Mouse (Mus musculus) embryonic facial prominence, embryonic 14.5 days (tissue): Measurements from ENCODE around the gene Daam2. TPM values are rescaled to one million over a fixed set of nuclear protein-coding genes. Genes with fewer than 3 reads are reported as not detected.

Experiments used
- ATAC-seq: fragments of 200-750 bp; cut with Nextera tagmentation; 2 replicates; pipeline ENCODE4 v1.8.0; 2017; ENCODE audit warnings: low read depth, moderate number of reproducible peaks, moderate TSS enrichment
- DNase-seq: peaks from one replicate; pipeline ENCODE4 v3.0.0-alpha.2; 2015; ENCODE audit warnings: low spot score
- H3K27ac ChIP-seq: fragments of 300-500 bp; sonication (generic); replicated peaks from 2 replicates; pipeline ENCODE4 v1.5.1; 2014; ENCODE audit warnings: low read depth, mild to moderate bottlenecking, low read length, moderate library complexity
- H3K27me3 ChIP-seq: fragments of 300-500 bp; sonication (generic); replicated peaks from 2 replicates; pipeline ENCODE4 v1.6.1; 2014; ENCODE audit warnings: low read length; ENCODE audit not compliant: control insufficient read depth, insufficient read depth
- H3K36me3 ChIP-seq: fragments of 300-500 bp; sonication (generic); 2 replicates; pipeline ENCODE4 v1.6.1; 2014; ENCODE audit warnings: low read length, mixed read lengths; ENCODE audit not compliant: control insufficient read depth, insufficient read depth
- H3K4me1 ChIP-seq: fragments of 300-500 bp; sonication (generic); 2 replicates; pipeline ENCODE4 v1.6.1; 2014; ENCODE audit warnings: antibody characterized with exemption, low read length; ENCODE audit not compliant: control insufficient read depth, insufficient read depth
- H3K4me2 ChIP-seq: fragments of 300-500 bp; sonication (generic); 2 replicates; pipeline ENCODE4 v1.6.1; 2014; ENCODE audit warnings: low read depth, mild to moderate bottlenecking, low read length, moderate library complexity, mixed read lengths
- H3K4me3 ChIP-seq: fragments of 300-500 bp; sonication (generic); 2 replicates; pipeline ENCODE4 v1.5.1; 2014; ENCODE audit warnings: low read depth, mild to moderate bottlenecking, low read length
- H3K9ac ChIP-seq: fragments of 300-500 bp; sonication (generic); 2 replicates; pipeline ENCODE4 v1.6.1; 2014; ENCODE audit warnings: low read depth, mild to moderate bottlenecking, low read length, moderate library complexity, mixed read lengths
- H3K9me3 ChIP-seq: fragments of 300-500 bp; sonication (generic); 2 replicates; pipeline ENCODE4 v1.6.1; 2016; ENCODE audit warnings: low read length; ENCODE audit not compliant: control insufficient read depth
- WGBS: fragments of 180-500 bp; shearing (Covaris S2); extraction: QIAGEN DNeasy Blood & Tissue Kit; methylation state at CpG from one replicate; pipeline ENCODE4 v1.1.7; 2014; 5-methylcytosine and 5-hydroxymethylcytosine counted together
- polyA plus RNA-seq: library from polyadenylated mRNA; unstranded; fragments of >200 nt; fragmentation: Nextera tagmentation; extraction: Ambion mirVana; gene quantifications from 2 replicates; pipeline ENCODE4 v1.2.1, GENCODE M21; 2014

The Daam2 gene
- polyA plus RNA-seq, 1 experiment from 2014 or later, result 8.0 TPM

- H3K9me3 ChIP-seq, result no peaks in the 10 kb centered on the region
- no peaks in the 10 kb centered on the region for H3K27me3 ChIP-seq
- no peak overlapping the region for H3K4me3 ChIP-seq
- ATAC-seq, result no peak
- no peak overlapping the region for H3K4me2 ChIP-seq
- 75% methylated on average over 2 of the region's 2 CpGs for WGBS
- DNase-seq, result no peak
- no peak overlapping the region for H3K27ac ChIP-seq
- no peaks in the 10 kb centered on the region for H3K36me3 ChIP-seq
- H3K4me1 ChIP-seq, result no peaks in the 10 kb centered on the region
- no peak overlapping the region for H3K9ac ChIP-seq
Observed at GRCm38 (mm10) chr17:49423067-49423325, 141.1 kb downstream of the Daam2 start.

- ATAC-seq, result no peak
- no peak overlapping the region for H3K4me3 ChIP-seq
- H3K9me3 ChIP-seq, result no peaks in the 10 kb centered on the region
- no peak overlapping the region for H3K9ac ChIP-seq
- WGBS, result 52% methylated on average over 3 of the region's 3 CpGs
- H3K36me3 ChIP-seq, result no peaks in the 10 kb centered on the region
- H3K27me3 ChIP-seq, result no peaks in the 10 kb centered on the region
- H3K4me1 ChIP-seq, result no peaks in the 10 kb centered on the region
- no peak overlapping the region for H3K27ac ChIP-seq
- DNase-seq, result no peak
- no peak overlapping the region for H3K4me2 ChIP-seq
Observed at GRCm38 (mm10) chr17:49422286-49423066, 141.7 kb downstream of the Daam2 start.

- H3K27ac ChIP-seq, result no peak overlapping the region
- no peaks in the 10 kb centered on the region for H3K9me3 ChIP-seq
- no peak overlapping the region for H3K4me2 ChIP-seq
- WGBS, result 52% methylated on average over 6 of the region's 6 CpGs
- ATAC-seq (no peak), DNase-seq (no peak)
- H3K4me3 ChIP-seq, result no peak overlapping the region
- H3K9ac ChIP-seq, result no peak overlapping the region
- no peaks in the 10 kb centered on the region for H3K27me3 ChIP-seq
- no peaks in the 10 kb centered on the region for H3K36me3 ChIP-seq
- H3K4me1 ChIP-seq, result no peaks in the 10 kb centered on the region
Observed at GRCm38 (mm10) chr17:49419813-49420212, 144.3 kb downstream of the Daam2 start.

- WGBS, result 81% methylated on average over 3 of the region's 3 CpGs
- ATAC-seq, result no peak
Observed at GRCm38 (mm10) chr17:49416228-49416627, 147.9 kb downstream of the Daam2 start.

GRCm38 (mm10) chr17:49413554-49413953 lies 150.6 kb downstream of the Daam2 start:
- H3K9ac ChIP-seq, result no peak overlapping the region
- H3K9me3 ChIP-seq, result no peaks in the 10 kb centered on the region
- H3K4me3 ChIP-seq, result no peak overlapping the region
- no peak overlapping the region for H3K27ac ChIP-seq
- DNase-seq (peak; percentile 28), ATAC-seq (no peak)
- no peaks in the 10 kb centered on the region for H3K27me3 ChIP-seq
- H3K36me3 ChIP-seq, result no peaks in the 10 kb centered on the region
- H3K4me2 ChIP-seq, result no peak overlapping the region
- no peaks in the 10 kb centered on the region for H3K4me1 ChIP-seq
- 51% methylated on average over 3 of the region's 3 CpGs for WGBS

More at GRCm38 (mm10) chr17:49416228-49416627, 147.9 kb downstream of the Daam2 start:
- Histone ChIP-seq H3K4me1 (no peaks in the 10 kb centered on the region), H3K36me3 (no peaks in the 10 kb centered on the region), H3K4me2 (no peak overlapping the region), H3K27ac (no peak overlapping the region), H3K9ac (no peak overlapping the region), H3K27me3 (no peaks in the 10 kb centered on the region), H3K9me3 (no peaks in the 10 kb centered on the region), H3K4me3 (no peak overlapping the region)
- no peak for DNase-seq

- no peak for ATAC-seq
- H3K4me1 ChIP-seq, result no peaks in the 10 kb centered on the region
- no peak overlapping the region for H3K4me2 ChIP-seq
- H3K4me3 ChIP-seq, result no peak overlapping the region
- no peaks in the 10 kb centered on the region for H3K36me3 ChIP-seq
- H3K9ac ChIP-seq, result no peak overlapping the region
- no peak for DNase-seq
- no peaks in the 10 kb centered on the region for H3K9me3 ChIP-seq
- no peaks in the 10 kb centered on the region for H3K27me3 ChIP-seq
- H3K27ac ChIP-seq, result no peak overlapping the region
- 78% methylated on average over 5 of the region's 5 CpGs for WGBS
Observed at GRCm38 (mm10) chr17:49412974-49413373, 151.2 kb downstream of the Daam2 start.

Other genes with a start within 250 kb of the Daam2 start
- 6.4 and 7.8 TPM in 2 replicates for gene Mocs1, start 136.0 kb downstream of the Daam2 start, polyA plus RNA-seq
- 2.1 and 2.3 TPM in 2 replicates for gene Kif6, start 50.8 kb upstream of the Daam2 start, polyA plus RNA-seq